Mouse (Mus musculus) spleen, embryonic (tissue): ENCODE data around the gene Sat2.

Source experiments
- CTCF ChIA-PET: fragments of 350-600 bp; sonication (Branson Sonifier 250); formaldehyde crosslinking; loops from one replicate; lab custom pipeline; 2022; lab: Charles Lee

The Sat2 gene

GRCm38 (mm10) chr11:69621571-69622268 lies at the start of gene Sat2:
TSS of gene Sat2 (plus strand) at chr11:69622024.
- CTCF ChIA-PET = no interaction called here

- CTCF ChIA-PET = no interaction called here
Measured at GRCm38 (mm10) chr11:69575220-69575619, 46.6 kb upstream of the Sat2 start.

GRCm38 (mm10) chr11:69576307-69576706 lies 45.5 kb upstream of the Sat2 start:
- CTCF ChIA-PET = interaction anchor here (0.6 kb wide), 1 partner anchor 22 kb away, joined by 6 read pairs; no protein-coding TSS in a partner anchor

GRCm38 (mm10) chr11:69578301-69578700 lies 43.5 kb upstream of the Sat2 start:
- CTCF ChIA-PET = no interaction called here

- CTCF ChIA-PET = no interaction called here
Measured at GRCm38 (mm10) chr11:69579128-69580017, 42.5 kb upstream of the Sat2 start.

GRCm38 (mm10) chr11:69580091-69580514 lies 41.7 kb upstream of the Sat2 start, which contains the start of the genes Wrap53 and Trp53:
TSS of gene Wrap53 (minus strand) at chr11:69580255.
TSS of gene Trp53 (plus strand) at chr11:69580359.
- CTCF ChIA-PET = no interaction called here

- CTCF ChIA-PET = no interaction called here
Measured at GRCm38 (mm10) chr11:69580572-69581146, 41.2 kb upstream of the Sat2 start.

- CTCF ChIA-PET = interaction anchor here (0.7 kb wide), 1 partner anchor 56 kb away, joined by 8 read pairs; no protein-coding TSS in a partner anchor
Measured at GRCm38 (mm10) chr11:69581147-69581688, 40.6 kb upstream of the Sat2 start.

GRCm38 (mm10) chr11:69581814-69582213 lies 40.0 kb upstream of the Sat2 start:
- CTCF ChIA-PET = interaction anchor here (0.7 kb wide), 2 partner anchors 55 to 365 kb away, joined by 5 to 8 read pairs; no protein-coding TSS in a partner anchor

GRCm38 (mm10) chr11:69582230-69582805 lies 39.5 kb upstream of the Sat2 start:
- CTCF ChIA-PET = interaction anchor here (0.7 kb wide), 1 partner anchor 365 kb away, joined by 5 read pairs; no protein-coding TSS in a partner anchor

GRCm38 (mm10) chr11:69584008-69584407 lies 37.8 kb upstream of the Sat2 start:
- CTCF ChIA-PET = no interaction called here

- CTCF ChIA-PET = no interaction called here
Measured at GRCm38 (mm10) chr11:69584937-69585336, 36.9 kb upstream of the Sat2 start.

GRCm38 (mm10) chr11:69585718-69586325 lies 36.0 kb upstream of the Sat2 start:
- CTCF ChIA-PET = no interaction called here

- CTCF ChIA-PET = no interaction called here
Measured at GRCm38 (mm10) chr11:69589207-69589834, 32.5 kb upstream of the Sat2 start.

- CTCF ChIA-PET = no interaction called here
Measured at GRCm38 (mm10) chr11:69590622-69591021, 31.2 kb upstream of the Sat2 start.

- CTCF ChIA-PET = no interaction called here
Measured at GRCm38 (mm10) chr11:69591424-69591823, 30.4 kb upstream of the Sat2 start.

- CTCF ChIA-PET = interaction anchor here (0.6 kb wide), 1 partner anchor 22 kb away, joined by 8 read pairs; no protein-coding TSS in a partner anchor
Measured at GRCm38 (mm10) chr11:69591899-69592637, 29.8 kb upstream of the Sat2 start.

- CTCF ChIA-PET = interaction anchor here (1.1 kb wide), 1 partner anchor 35 kb away, joined by 4 read pairs; no protein-coding TSS in a partner anchor
Measured at GRCm38 (mm10) chr11:69592799-69593198, 29.0 kb upstream of the Sat2 start.

GRCm38 (mm10) chr11:69594853-69595252 lies 27.0 kb upstream of the Sat2 start:
- CTCF ChIA-PET = no interaction called here
